In the genomic region with DNA sequence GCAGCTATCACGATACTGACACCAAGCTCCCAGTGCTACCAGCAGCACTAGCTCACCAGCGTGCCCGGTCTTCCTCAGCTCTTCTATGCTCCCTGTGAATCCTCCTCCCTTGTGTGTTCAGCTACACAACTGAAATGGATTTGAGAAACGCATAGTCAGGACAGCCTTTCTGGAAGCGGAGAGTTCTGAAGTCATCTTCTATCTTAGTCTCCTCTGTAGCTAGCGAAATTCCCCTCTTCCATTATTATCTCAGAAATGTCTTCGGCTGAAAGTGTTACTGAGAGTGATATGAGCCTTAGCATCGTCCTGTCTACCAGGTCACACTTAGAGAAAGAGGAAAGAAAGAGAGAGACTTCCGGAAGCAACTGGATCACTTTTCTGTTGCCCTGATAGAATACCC, we compare ENCODE assay signal across 29 mouse cellular contexts. TPM values are rescaled to one million over a fixed set of nuclear protein-coding genes. Genes with fewer than 3 reads are reported as not detected.
DNase-seq lines count a peak whose midpoint lies in the region; ATAC-seq and TF ChIP-seq lines count a peak whose summit lies in the region.
"Had no signal": no experiment of that assay in that cellular context is flagged by ENCODE, and none has a peak within 500 bp of the region (broad histone marks: within the 10 kb centered on the region; RNA-seq: fewer than 3 reads in every experiment).

No protein-coding gene starts in this region.

- no peak overlapping the region for H3K4me3 ChIP-seq in forebrain, embryonic 13.5 days
- H3K4me3 ChIP-seq in forebrain, embryonic 14.5 days (ENCODE audit: low read depth, low read length), result no peak overlapping the region
- H3K4me3 ChIP-seq in heart, embryonic 12.5 days, result peak overlapping the region; percentile 22; the same call in 1 of the 2 replicates
- H3K4me3 ChIP-seq in heart, postnatal 0 days (ENCODE audit: low read depth, low read length), result peak overlapping the region; percentile 15; the same call in 1 of the 2 replicates
- H3K4me3 ChIP-seq in limb, embryonic 10.5 days, result no peak overlapping the region
- H3K4me3 ChIP-seq: erythroblast, embryonic 14.5 days; forebrain, embryonic 15.5 days; kidney, embryonic 15.5 days; limb, embryonic 12.5 days; midbrain, embryonic 13.5 days; neural tube, embryonic 13.5 days had no signal

- no peaks in the 10 kb centered on the region for H3K36me3 ChIP-seq in forebrain, embryonic 13.5 days (ENCODE audit: poor library complexity, severe bottlenecking)
- no peaks in the 10 kb centered on the region for H3K36me3 ChIP-seq in forebrain, embryonic 14.5 days (ENCODE audit: control insufficient read depth, insufficient read depth, low read length)
- no peaks in the 10 kb centered on the region for H3K36me3 ChIP-seq in heart, embryonic 12.5 days
- H3K36me3 ChIP-seq in heart, postnatal 0 days (replicated peaks; ENCODE audit: control insufficient read depth, insufficient read depth, low read length), result no peaks in the 10 kb centered on the region
- no peaks in the 10 kb centered on the region for H3K36me3 ChIP-seq in limb, embryonic 10.5 days
- H3K36me3 ChIP-seq: forebrain, embryonic 15.5 days; kidney, embryonic 15.5 days; limb, embryonic 12.5 days; midbrain, embryonic 13.5 days; neural tube, embryonic 13.5 days had no signal

- no peaks in the 10 kb centered on the region for H3K9me3 ChIP-seq in forebrain, embryonic 13.5 days (replicated peaks)
- H3K9me3 ChIP-seq in forebrain, embryonic 14.5 days (replicated peaks; ENCODE audit: control insufficient read depth, low read length), result no peaks in the 10 kb centered on the region
- no peaks in the 10 kb centered on the region for H3K9me3 ChIP-seq in heart, embryonic 12.5 days (replicated peaks)
- no peaks in the 10 kb centered on the region for H3K9me3 ChIP-seq in heart, postnatal 0 days (replicated peaks; ENCODE audit: control insufficient read depth, low read length)
- no peaks in the 10 kb centered on the region for H3K9me3 ChIP-seq in limb, embryonic 10.5 days (replicated peaks)
- H3K9me3 ChIP-seq: forebrain, embryonic 15.5 days; kidney, embryonic 15.5 days; limb, embryonic 12.5 days; midbrain, embryonic 13.5 days; neural tube, embryonic 13.5 days had no signal

- DNase-seq in forebrain, embryonic 14.5 days (ENCODE audit: low spot score), result no peak
- DNase-seq in heart, postnatal 25 days (ENCODE audit: low spot score), result no peak
- DNase-seq in heart, postnatal 0 days (ENCODE audit: low spot score), result peak; percentile 78
- DNase-seq in heart, postnatal 4 days, result no peak
- DNase-seq in limb, embryonic 10.5 days (ENCODE audit: low spot score), result no peak
- no peak for DNase-seq in embryo, embryonic 10 days (ENCODE audit: low spot score)
- DNase-seq: adrenal gland, postnatal 10 days; cerebellum, adult 8-10 months; cerebellum, postnatal 36 days; kidney, adult 18-20 months; kidney, postnatal 25 days; right cerebral cortex, postnatal 4 days; thymus, adult 18-20 months; thymus, postnatal 25 days had no signal

- intact Hi-C loops in heart, postnatal 25 days (cut with DNase I), result no loop called here

- no peak for TF ChIP-seq EP300 in heart, postnatal 0 days (IDR thresholded peaks at IDR 0.05; ENCODE audit: low read depth)

- H3K4me2 ChIP-seq in forebrain, embryonic 13.5 days, result no peak overlapping the region
- H3K4me2 ChIP-seq in forebrain, embryonic 14.5 days (ENCODE audit: low read length), result no peak overlapping the region
- peak overlapping the region; percentile 60 for H3K4me2 ChIP-seq in heart, embryonic 12.5 days
- H3K4me2 ChIP-seq in heart, postnatal 0 days (ENCODE audit: low read depth, low read length), result peak overlapping the region; percentile 49
- H3K4me2 ChIP-seq: forebrain, embryonic 15.5 days; kidney, embryonic 15.5 days; liver, embryonic 11.5 days; midbrain, embryonic 13.5 days; neural tube, embryonic 13.5 days had no signal

- no peak overlapping the region for H3K9ac ChIP-seq in forebrain, embryonic 13.5 days
- H3K9ac ChIP-seq in forebrain, embryonic 14.5 days (ENCODE audit: low read length), result no peak overlapping the region
- H3K9ac ChIP-seq in heart, embryonic 12.5 days, result peak overlapping the region; percentile 61
- peak overlapping the region; percentile 26; the same call in 1 of the 2 replicates for H3K9ac ChIP-seq in heart, postnatal 0 days (replicated peaks; ENCODE audit: low read depth, low read length)
- H3K9ac ChIP-seq: forebrain, embryonic 15.5 days; kidney, embryonic 15.5 days; limb, embryonic 12.5 days; midbrain, embryonic 13.5 days; neural tube, embryonic 13.5 days had no signal

- H3K27me3 ChIP-seq in forebrain, embryonic 13.5 days, result no peaks in the 10 kb centered on the region
- H3K27me3 ChIP-seq in forebrain, embryonic 14.5 days (replicated peaks; ENCODE audit: control insufficient read depth, insufficient read depth, low read length), result no peaks in the 10 kb centered on the region
- no peaks in the 10 kb centered on the region for H3K27me3 ChIP-seq in heart, embryonic 12.5 days (replicated peaks)
- H3K27me3 ChIP-seq in heart, postnatal 0 days (ENCODE audit: control insufficient read depth, insufficient read depth, low read length), result no peaks in the 10 kb centered on the region
- H3K27me3 ChIP-seq in limb, embryonic 10.5 days (ENCODE audit: low read depth, poor library complexity, severe bottlenecking), result no peaks in the 10 kb centered on the region
- H3K27me3 ChIP-seq: forebrain, embryonic 15.5 days; midbrain, embryonic 13.5 days had no signal

- WGBS in forebrain, embryonic 13.5 days, result 84% methylated on average over 9 of the region's 9 CpGs
- 88% methylated on average over 9 of the region's 9 CpGs for WGBS in forebrain, embryonic 14.5 days
- 20% methylated on average over 9 of the region's 9 CpGs for WGBS in heart, embryonic 12.5 days
- 18% methylated on average over 9 of the region's 9 CpGs for WGBS in heart, postnatal 0 days
- WGBS in limb, embryonic 10.5 days, result 79% methylated on average over 9 of the region's 9 CpGs

- H3K27ac ChIP-seq in forebrain, embryonic 13.5 days, result peak overlapping the region; percentile 14; the same call in 1 of the 2 replicates
- no peak overlapping the region for H3K27ac ChIP-seq in forebrain, embryonic 14.5 days (ENCODE audit: low read depth, low read length)
- H3K27ac ChIP-seq in heart, embryonic 12.5 days (ENCODE audit: poor library complexity, severe bottlenecking), result peak overlapping the region; percentile 91
- H3K27ac ChIP-seq in heart, postnatal 0 days (ENCODE audit: low read depth), result peak overlapping the region; percentile 75
- peak overlapping the region; percentile 34; the same call in 1 of the 2 replicates for H3K27ac ChIP-seq in limb, embryonic 10.5 days
- H3K27ac ChIP-seq: forebrain, embryonic 15.5 days; kidney, embryonic 15.5 days; limb, embryonic 12.5 days; macrophage; midbrain, embryonic 13.5 days; neural tube, embryonic 13.5 days; stomach, postnatal 0 days had no signal

- no peak for ATAC-seq in forebrain, embryonic 13.5 days
- ATAC-seq in forebrain, embryonic 14.5 days, result no peak
- 0 out of 2 replicates have a peak, but pooled peaks have one; percentile 13 for ATAC-seq in heart, embryonic 12.5 days (ENCODE audit: insufficient number of reproducible peaks, low FRiP score)
- ATAC-seq in heart, postnatal 0 days (ENCODE audit: insufficient read depth, low read depth), result peak; percentile 76
- ATAC-seq: hindbrain, embryonic 16.5 days; midbrain, embryonic 13.5 days; Patski had no signal

- TF ChIP-seq CTCF in heart, postnatal 0 days (IDR thresholded peaks at IDR 0.05; ENCODE audit: low read depth), result no peak

- H3K4me1 ChIP-seq in forebrain, embryonic 13.5 days, result peaks cover 13% of the 10 kb centered on the region
- H3K4me1 ChIP-seq in forebrain, embryonic 14.5 days (ENCODE audit: control insufficient read depth, insufficient read depth, low read length), result peaks cover 8% of the 10 kb centered on the region
- H3K4me1 ChIP-seq in heart, embryonic 12.5 days (replicated peaks), result peaks cover 57% of the 10 kb centered on the region
- H3K4me1 ChIP-seq in heart, postnatal 0 days (ENCODE audit: control insufficient read depth, insufficient read depth), result peaks cover 18% of the 10 kb centered on the region
- peaks cover 60% of the 10 kb centered on the region for H3K4me1 ChIP-seq in limb, embryonic 10.5 days

RNA-seq across cellular contexts. Expression of gene Hunk, which starts 26.5 kb away (rescaled TPM):
- polyA plus RNA-seq in forebrain, embryonic 13.5 days (2015; fragmentation: Nextera tagmentation; extraction: Ambion mirVana), result 10.3 and 11.1 TPM in 2 replicates
- 10.6 and 10.7 TPM in 2 replicates for polyA plus RNA-seq in forebrain, embryonic 14.5 days (2014; fragmentation: Nextera tagmentation; extraction: Ambion mirVana)
- polyA plus RNA-seq in heart, embryonic 12.5 days (2016; fragmentation: Nextera tagmentation; extraction: Ambion mirVana), result 19.3 and 22.4 TPM in 2 replicates
- 1 to 10 TPM in 1 of 2 experiments, under 1 TPM in 1; 0.50 to 1.1 TPM for total RNA-seq in heart, postnatal 25 days (2021)
- total RNA-seq in heart, postnatal 0 days (2014; rRNA removed; ENCODE audit: low replicate concordance), result 3.3 and 7.7 TPM in 2 replicates
- 1.4 and 1.6 TPM in 2 replicates for polyA plus RNA-seq in heart, postnatal 0 days (2015; fragmentation: Nextera tagmentation; extraction: Ambion mirVana)
- total RNA-seq in heart, postnatal 4 days (2021), result 1 to 10 TPM; 7.2 to 8.4 TPM
- polyA plus RNA-seq in limb, embryonic 10.5 days (2016; fragmentation: Nextera tagmentation; extraction: Ambion mirVana), result 17.5 and 23.0 TPM in 2 replicates
- total RNA-seq: megakaryocyte-erythroid progenitor cell, adult 5-6 weeks; MEL had no signal
- polyA plus RNA-seq: erythroblast, embryonic 14.5 days; macrophage had no signal

Comparison
In these comparisons a context has a peak if more than half of its experiments do, and no peak if none do; other contexts are left out.
1. ATAC-seq: peak in heart, embryonic 12.5 days (single experiment) and heart, postnatal 0 days (single experiment); none in forebrain, embryonic 13.5 days (single experiment) and forebrain, embryonic 14.5 days (single experiment).
2. H3K4me2 ChIP-seq: peak in heart, embryonic 12.5 days (single experiment) and heart, postnatal 0 days (single experiment); none in forebrain, embryonic 13.5 days (single experiment) and forebrain, embryonic 14.5 days (single experiment).
3. H3K4me3 ChIP-seq: peak in heart, embryonic 12.5 days (single experiment) and heart, postnatal 0 days (single experiment); none in forebrain, embryonic 13.5 days (single experiment), forebrain, embryonic 14.5 days (single experiment) and limb, embryonic 10.5 days (single experiment).
4. H3K9ac ChIP-seq: peak in heart, embryonic 12.5 days (single experiment) and heart, postnatal 0 days (single experiment); none in forebrain, embryonic 13.5 days (single experiment) and forebrain, embryonic 14.5 days (single experiment).